Mouse (Mus musculus): ENCODE results near the gene Rinl.

GRCm38 (mm10) chr7:28816920-28817319 is 28.2 kb downstream of the Rinl start:
- TF ChIP-seq CTCF (IDR thresholded peaks at IDR 0.05; ENCODE audit: control insufficient read depth, insufficient read depth, insufficient replicate concordance, low read depth, low read length) (no peak), POLR2A (IDR thresholded peaks at IDR 0.05; ENCODE audit: control insufficient read depth, low read depth, low read length) (no peak)

Data from testis, adult 2 months (tissue).